Mouse (Mus musculus): Measurements from ENCODE around the gene Sbno2. TPM values are rescaled to one million over a fixed set of nuclear protein-coding genes. Genes with fewer than 3 reads are reported as not detected.

Sbno2 gene
- total and polyA plus RNA-seq, 3 experiments, result 9.7 to 24.2 (median 22.6) TPM

DNA sequence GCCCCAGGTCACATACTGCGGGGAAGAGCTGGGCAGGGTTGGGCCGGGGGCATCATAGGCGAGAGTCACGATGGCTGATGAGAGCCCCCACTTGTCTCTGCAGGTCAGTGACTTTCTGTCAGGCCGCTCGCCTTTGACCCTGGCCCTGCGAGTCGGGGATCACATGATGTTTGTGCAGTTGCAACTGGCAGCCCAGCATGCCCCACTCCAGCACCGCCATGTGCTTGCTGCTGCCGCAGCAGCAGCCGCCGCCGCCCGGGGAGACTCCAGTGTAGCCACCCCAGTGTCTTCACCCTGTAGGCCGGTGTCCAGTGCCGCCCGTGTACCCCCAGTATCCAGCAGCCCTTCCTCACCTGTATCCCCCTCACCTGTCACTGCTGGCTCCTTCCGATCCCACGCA lies 48.3 kb upstream of the Sbno2 start:
- H3K4me3 ChIP-seq (replicated peaks in 1 of 3; ENCODE audit: low read depth in 2 of 3, low read length in 2 of 3, poor library complexity in 1 of 3), result no peak overlapping the region
- peaks cover 16 to 54% of the 10 kb centered on the region in 2 experiments for H3K4me1 ChIP-seq (ENCODE audit: control insufficient read depth in 1 of 2, insufficient read depth in 2 of 2)
- H3K9ac ChIP-seq (ENCODE audit: insufficient read depth, low read depth), result 0 out of 2 replicates have a peak overlapping the region, but pooled peaks have one; percentile 40
- TF ChIP-seq IRF4 (IDR thresholded peaks at IDR 0.05; ENCODE audit: low read depth, low read length) (no peak), ZNF384 (IDR thresholded peaks at IDR 0.05; ENCODE audit: low read depth, low read length) (no peak), CTCF (conservative IDR thresholded peaks at IDR 0.05 in 1 of 2, IDR thresholded peaks at IDR 0.05 in 1 of 2; ENCODE audit: low read depth in 2 of 2, low read length in 2 of 2) (no peak), ZKSCAN1 (IDR thresholded peaks at IDR 0.05; ENCODE audit: borderline replicate concordance, low read depth, low read length) (no peak), USF1 (IDR thresholded peaks at IDR 0.05; ENCODE audit: low read depth, low read length) (no peak), RCOR1 (conservative IDR thresholded peaks at IDR 0.05; ENCODE audit: low read depth, low read length) (no peak), MAX (IDR thresholded peaks at IDR 0.05; ENCODE audit: low read length) (no peak), EP300 (IDR thresholded peaks at IDR 0.05; ENCODE audit: low read length) (no peak), RAD21 (IDR thresholded peaks at IDR 0.05; ENCODE audit: low read depth, low read length) (no peak), TCF12 (IDR thresholded peaks at IDR 0.05; ENCODE audit: low read depth, low read length) (no peak), MEF2A (IDR thresholded peaks at IDR 0.05; ENCODE audit: borderline replicate concordance, low read depth, low read length) (no peak), ZC3H11A (IDR thresholded peaks at IDR 0.05; ENCODE audit: low read depth, low read length) (no peak)
- no peaks in the 10 kb centered on the region for H3K9me3 ChIP-seq (replicated peaks; ENCODE audit: low read length)
- no peak for DNase-seq (ENCODE audit: extremely low read depth)
- H3K27me3 ChIP-seq (replicated peaks), result no peaks in the 10 kb centered on the region
- dilution Hi-C loops (cut with MboI; ENCODE audit: extremely low pct_ligation_motif_present, extremely low pct_unique_long_range_greater_than_20kb, low sequenced_read_pairs), result no loop called here
- peaks cover 40 to 51% of the 10 kb centered on the region in 2 experiments for H3K36me3 ChIP-seq (replicated peaks in 1 of 2; ENCODE audit: control insufficient read depth in 1 of 2, insufficient read depth in 1 of 2, low read length in 1 of 2)
- H3K4me2 ChIP-seq (ENCODE audit: insufficient read depth, low read depth, poor library complexity, severe bottlenecking), result no peak overlapping the region
- H3K27ac ChIP-seq (ENCODE audit: insufficient read depth, low read depth), result peak overlapping the region; percentile 96
- in situ Hi-C loops (cut with MboI; ENCODE audit: low pct_ligation_motif_present, low pct_unique_long_range_greater_than_20kb, low sequenced_read_pairs), result no loop called here
- H3K79me2 ChIP-seq (replicated peaks; ENCODE audit: control insufficient read depth, extremely low read depth, insufficient read depth, poor library complexity, severe bottlenecking), result peaks cover 15% of the 10 kb centered on the region

DNA sequence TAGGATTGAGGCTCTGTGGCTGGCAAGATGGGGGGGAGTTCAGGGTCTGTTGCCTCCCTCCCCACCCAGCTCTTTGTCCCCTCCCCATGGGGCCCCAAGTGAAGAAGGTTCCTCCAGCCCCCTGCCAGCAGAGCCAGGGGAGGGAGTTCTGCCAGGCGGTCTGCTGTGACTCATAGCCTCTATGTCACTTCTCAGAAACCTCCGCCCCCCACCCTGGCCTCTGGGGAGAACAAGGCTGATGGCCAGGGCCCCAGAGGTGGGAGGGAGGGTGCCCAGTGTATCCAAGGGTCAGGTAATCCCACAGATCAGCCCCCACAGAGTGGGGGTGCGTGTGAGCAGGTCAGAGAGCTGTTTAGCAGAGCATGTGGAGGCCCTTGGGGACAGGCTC lies 47.5 kb upstream of the Sbno2 start:
- H3K36me3 ChIP-seq (replicated peaks in 1 of 2; ENCODE audit: control insufficient read depth in 1 of 2, insufficient read depth in 1 of 2, low read length in 1 of 2), result peaks cover 40 to 51% of the 10 kb centered on the region in 2 experiments
- peaks cover 15% of the 10 kb centered on the region for H3K79me2 ChIP-seq (replicated peaks; ENCODE audit: control insufficient read depth, extremely low read depth, insufficient read depth, poor library complexity, severe bottlenecking)
- TF ChIP-seq ZMIZ1 (IDR thresholded peaks at IDR 0.05; ENCODE audit: low read depth, low read length), result no peak
- TF ChIP-seq MXI1 (IDR thresholded peaks at IDR 0.05; ENCODE audit: low read depth, low read length), result peak; percentile 68; the same call in 1 of the 2 replicates
- peak; percentile 49 for TF ChIP-seq MEF2A (IDR thresholded peaks at IDR 0.05; ENCODE audit: borderline replicate concordance, low read depth, low read length)
- 0 out of 2 replicates have a peak, but pooled peaks have one; percentile 42 for TF ChIP-seq MAX (IDR thresholded peaks at IDR 0.05; ENCODE audit: low read length)
- no peak for TF ChIP-seq E2F4 (IDR thresholded peaks at IDR 0.05; ENCODE audit: insufficient replicate concordance, low read depth, low read length)
- TF ChIP-seq TCF12 (IDR thresholded peaks at IDR 0.05; ENCODE audit: low read depth, low read length), result peak; percentile 80
- peak; percentile 65; the same call in 1 of the 2 replicates for TF ChIP-seq CHD2 (IDR thresholded peaks at IDR 0.05; ENCODE audit: low read length)
- peak; percentile 99 for TF ChIP-seq MAZ (IDR thresholded peaks at IDR 0.05; ENCODE audit: low read depth, low read length)
- TF ChIP-seq ZKSCAN1 (IDR thresholded peaks at IDR 0.05; ENCODE audit: borderline replicate concordance, low read depth, low read length), result no peak
- TF ChIP-seq HCFC1 (IDR thresholded peaks at IDR 0.05; ENCODE audit: low read depth, low read length), result peak; percentile 25
- TF ChIP-seq MAFK (IDR thresholded peaks at IDR 0.05; ENCODE audit: insufficient replicate concordance, low read length), result no peak
- TF ChIP-seq SIN3A (IDR thresholded peaks at IDR 0.05; ENCODE audit: low read length), result peak; percentile 90
- peak; percentile 84; the same call in 1 of the 2 replicates for TF ChIP-seq CHD1 (IDR thresholded peaks at IDR 0.05; ENCODE audit: low read depth, low read length)
- TF ChIP-seq USF1 (IDR thresholded peaks at IDR 0.05; ENCODE audit: low read depth, low read length), result no peak
- TF ChIP-seq ETS1 (conservative IDR thresholded peaks at IDR 0.05; ENCODE audit: low read depth, low read length), result peak; percentile 73
- TF ChIP-seq RCOR1 (conservative IDR thresholded peaks at IDR 0.05; ENCODE audit: low read depth, low read length), result 0 out of 2 replicates have a peak, but pooled peaks have one; percentile 69
- 0 out of 2 replicates have a peak, but pooled peaks have one; percentile 42 for TF ChIP-seq KAT2A (IDR thresholded peaks at IDR 0.05; ENCODE audit: insufficient replicate concordance, low read length)
- TF ChIP-seq PAX5 (IDR thresholded peaks at IDR 0.05; ENCODE audit: low read length), result no peak
- TF ChIP-seq JUN (IDR thresholded peaks at IDR 0.05; ENCODE audit: insufficient read depth, low read depth, low read length), result no peak
- 0 out of 2 replicates have a peak, but pooled peaks have one; percentile 14 for TF ChIP-seq SMC3 (IDR thresholded peaks at IDR 0.05; ENCODE audit: low read depth, low read length)
- TF ChIP-seq IRF4 (IDR thresholded peaks at IDR 0.05; ENCODE audit: low read depth, low read length), result peak; percentile 82
- peak; percentile 62 for TF ChIP-seq BHLHE40 (IDR thresholded peaks at IDR 0.05; ENCODE audit: low read depth, low read length)
- TF ChIP-seq NELFE (IDR thresholded peaks at IDR 0.05; ENCODE audit: low read depth, low read length), result no peak; the same call in 1 of the 2 replicates
- TF ChIP-seq EP300 (IDR thresholded peaks at IDR 0.05; ENCODE audit: low read length), result peak; percentile 74
- H3K4me1 ChIP-seq (ENCODE audit: control insufficient read depth in 1 of 2, insufficient read depth in 2 of 2), result peaks cover 15 to 49% of the 10 kb centered on the region in 2 experiments
- peak overlapping the region; percentile 81 to 84 (median 82) for H3K4me3 ChIP-seq (replicated peaks in 1 of 3; ENCODE audit: low read depth in 2 of 3, low read length in 2 of 3, poor library complexity in 1 of 3)
- peak overlapping the region; percentile 95 for H3K9ac ChIP-seq (ENCODE audit: insufficient read depth, low read depth)
- H3K9me3 ChIP-seq (replicated peaks; ENCODE audit: low read length), result no peaks in the 10 kb centered on the region
- peak overlapping the region; percentile 67 for H3K4me2 ChIP-seq (ENCODE audit: insufficient read depth, low read depth, poor library complexity, severe bottlenecking)
- H3K27me3 ChIP-seq (replicated peaks), result no peaks in the 10 kb centered on the region
- in situ Hi-C loops (cut with MboI; ENCODE audit: low pct_ligation_motif_present, low pct_unique_long_range_greater_than_20kb, low sequenced_read_pairs) (no loop called here), dilution Hi-C loops (cut with MboI; ENCODE audit: extremely low pct_ligation_motif_present, extremely low pct_unique_long_range_greater_than_20kb, low sequenced_read_pairs) (no loop called here)
- DNase-seq (ENCODE audit: extremely low read depth), result peak; percentile 78
- H3K27ac ChIP-seq (ENCODE audit: insufficient read depth, low read depth), result peak overlapping the region; percentile 96

Data from CH12.LX (cell line).